Mouse (Mus musculus) MEL-GATA-1-ER (cell line): Measurements from ENCODE around the gene Csad.
"Not testable (repeated sequence)": the region's sequence is repeated elsewhere in the genome, so short reads cannot be mapped to it uniquely, and the experiment has no call there.

Experiments
- DNase-seq: peaks from one replicate; pipeline ENCODE4 v3.0.0-alpha.2; 2012; ENCODE audit warnings: low read depth; ENCODE audit errors: extremely low read depth

Gene Csad

GRCm38 (mm10) chr15:102165468-102166100 is 38.9 kb downstream of the Csad start:
- DNase-seq = no peak

DNA sequence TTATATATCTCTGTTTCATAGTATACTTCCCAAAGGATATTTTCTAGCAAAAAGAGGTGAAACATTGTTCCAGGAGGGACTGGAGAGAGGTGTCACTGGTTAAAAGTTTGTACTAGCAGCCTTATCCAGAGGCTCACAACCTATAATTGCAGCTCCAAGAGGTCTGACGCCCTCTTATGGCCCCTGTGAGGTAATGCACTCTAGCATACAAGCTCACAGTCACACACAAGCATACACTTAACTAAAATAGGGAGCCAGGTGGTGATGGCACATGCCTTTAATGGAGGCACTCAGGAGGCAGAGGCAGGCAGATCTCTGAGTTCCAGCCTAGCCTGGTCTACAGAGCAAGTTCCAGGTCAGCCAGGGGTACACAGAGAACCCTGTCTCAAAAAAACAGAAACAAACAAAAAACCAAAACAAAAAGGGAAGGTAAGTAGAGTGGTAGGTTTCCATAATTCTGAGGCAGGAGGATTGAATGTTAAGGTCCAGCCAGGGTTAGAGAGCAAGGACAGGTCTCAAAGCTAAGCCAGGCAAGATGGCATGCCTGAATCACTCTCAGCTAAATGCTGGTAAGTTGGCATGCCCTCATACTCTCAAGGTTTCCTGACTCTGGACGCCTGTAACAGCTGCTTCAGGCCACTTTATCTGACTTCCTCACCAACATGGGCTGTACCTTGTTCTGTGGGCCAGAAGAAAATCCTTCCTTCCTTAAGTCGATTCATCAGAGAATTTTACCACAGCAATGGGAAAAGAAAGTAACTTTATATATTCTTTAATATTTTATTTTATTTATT is 40.4 kb downstream of the Csad start:
- DNase-seq = no peak

DNA sequence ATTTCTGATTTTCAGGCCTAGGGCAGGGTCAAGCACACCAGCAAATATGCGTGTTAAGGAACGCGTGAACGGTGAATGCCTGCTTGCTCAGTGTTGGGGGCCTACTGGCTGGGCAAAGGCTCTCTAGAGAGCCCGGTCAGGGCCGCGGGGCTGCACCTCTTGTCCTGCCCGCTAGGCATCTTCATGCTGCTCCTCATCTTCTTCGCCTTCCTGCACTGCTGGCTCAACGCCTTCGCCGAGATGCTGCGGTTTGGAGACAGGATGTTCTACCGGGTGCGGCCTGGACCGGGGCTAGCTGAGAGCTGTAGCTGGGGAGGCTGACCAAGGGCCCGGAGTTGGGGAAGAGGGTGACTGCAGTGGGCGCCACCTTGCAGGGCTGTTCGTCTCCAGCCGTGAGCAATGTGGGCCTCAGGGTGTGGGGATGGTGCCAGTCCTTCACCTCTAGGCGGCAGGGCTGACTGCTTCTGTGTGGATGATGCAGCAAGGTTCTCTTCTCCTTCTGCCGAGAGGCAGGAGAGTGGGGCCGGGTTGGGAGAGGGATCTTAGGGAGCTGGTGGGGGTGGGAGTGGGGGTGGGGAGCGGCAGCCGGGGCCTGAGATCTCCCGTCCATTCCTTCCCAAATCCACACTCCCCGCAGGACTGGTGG is 44.0 kb downstream of the Csad start:
- DNase-seq = no peak

DNA sequence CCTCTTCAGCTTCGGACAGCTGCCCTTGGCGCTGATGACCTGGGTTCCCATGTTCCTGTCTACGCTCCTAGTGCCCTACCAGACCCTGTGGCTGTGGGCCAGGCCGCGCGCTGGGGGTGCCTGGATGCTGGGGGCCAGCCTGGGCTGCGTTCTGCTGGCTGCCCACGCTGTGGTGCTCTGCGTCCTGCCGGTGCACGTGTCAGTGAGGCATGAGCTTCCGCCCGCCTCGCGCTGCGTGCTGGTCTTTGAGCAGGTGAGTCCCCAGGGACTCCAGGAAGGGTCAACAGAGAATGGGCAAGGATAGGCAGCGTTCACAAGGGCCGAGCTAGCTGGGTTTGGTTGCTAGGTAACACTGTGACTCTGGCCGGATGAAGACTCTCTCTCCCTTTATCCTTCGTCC is 47.7 kb downstream of the Csad start:
- DNase-seq = no peak

DNA sequence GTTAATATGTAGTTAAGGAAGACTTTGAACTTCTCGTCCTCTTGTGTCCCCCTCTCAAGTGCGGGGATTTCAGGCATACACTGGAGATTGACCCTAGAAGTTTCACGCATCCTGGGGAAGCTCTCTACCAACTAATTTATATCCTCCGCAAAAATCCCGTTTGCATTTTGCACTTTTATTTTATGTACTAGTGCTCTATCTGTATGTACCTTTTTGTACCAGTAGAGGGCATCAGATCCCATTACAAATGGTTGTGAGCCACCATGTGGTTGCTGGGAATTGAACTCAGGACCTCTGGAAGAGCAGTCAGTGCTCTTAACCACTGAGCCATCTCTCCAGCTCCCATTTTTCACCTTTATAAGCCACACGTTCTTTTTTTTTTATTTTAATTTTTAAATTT is 49.5 kb downstream of the Csad start:
- DNase-seq = not testable (repeated sequence)

GRCm38 (mm10) chr15:102152646-102153045 is 51.9 kb downstream of the Csad start:
- DNase-seq = no peak

GRCm38 (mm10) chr15:102150301-102151135 is 54.0 kb downstream of the Csad start, which contains the start of gene Soat2:
Gene Soat2 (plus strand): TSS chr15:102150526.
- DNase-seq = peak; percentile 89

DNA sequence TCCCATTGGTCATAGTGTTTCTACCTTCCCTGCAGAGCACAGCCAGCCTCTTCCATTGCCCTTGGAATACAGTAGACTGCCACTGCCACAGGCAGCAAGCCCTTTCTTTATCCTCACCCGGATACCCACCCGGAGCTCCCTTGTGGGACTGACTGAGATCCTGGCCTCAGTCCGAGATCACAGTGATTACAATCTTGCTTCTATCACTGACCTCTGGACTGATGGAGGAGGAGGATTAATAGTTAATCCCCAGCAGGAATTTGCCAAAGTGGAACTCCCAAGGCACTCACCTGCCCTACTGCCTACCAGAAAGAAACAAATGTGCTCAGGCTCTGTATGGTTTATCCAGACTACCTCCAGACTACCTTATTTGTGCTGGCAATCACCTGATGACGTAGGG is 55.0 kb downstream of the Csad start:
- DNase-seq = no peak

- no peak for DNase-seq
Measured at GRCm38 (mm10) chr15:102147674-102148402, 56.7 kb downstream of the Csad start.

DNA sequence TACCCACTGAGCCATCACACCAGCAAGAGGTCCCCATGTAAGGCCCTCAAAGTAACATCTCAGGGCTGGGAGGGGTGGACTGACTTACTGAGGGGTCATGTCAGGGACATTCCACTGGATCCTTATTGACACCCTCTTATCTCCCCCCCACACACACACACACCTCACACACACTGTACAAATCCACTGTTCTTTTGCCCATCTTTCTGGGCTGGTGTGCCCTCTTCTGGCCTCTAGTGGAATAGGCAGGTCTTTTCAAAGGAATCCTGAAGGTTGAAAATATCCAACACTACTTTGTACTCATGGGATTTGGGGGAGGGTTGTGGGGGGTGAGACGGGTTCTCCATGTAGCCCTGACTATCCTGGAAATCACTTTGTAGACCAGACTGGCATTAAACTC is 57.6 kb downstream of the Csad start:
- DNase-seq = peak; percentile 76

- DNase-seq = no peak
Measured at GRCm38 (mm10) chr15:102146089-102146488, 58.4 kb downstream of the Csad start.

DNA sequence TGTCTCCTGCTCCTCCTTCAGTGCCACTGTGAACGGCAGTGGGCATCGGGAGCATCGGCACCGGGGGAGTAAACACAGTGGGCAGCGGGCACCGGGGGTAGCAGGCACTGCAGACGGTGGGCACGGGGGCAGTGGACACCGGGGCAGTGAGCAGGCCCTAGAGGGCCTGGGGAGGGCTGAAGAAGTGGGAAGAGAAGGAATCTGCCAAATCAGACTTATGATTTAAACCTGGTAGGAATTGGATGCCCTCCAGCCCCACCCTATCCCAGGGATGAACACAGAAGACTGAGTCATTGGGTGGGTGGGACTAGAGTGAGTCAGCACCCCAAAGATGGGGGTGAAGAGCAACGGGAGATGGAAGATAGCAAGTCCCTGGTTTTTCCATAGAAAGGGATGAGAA is 59.2 kb downstream of the Csad start:
- no peak for DNase-seq

DNA sequence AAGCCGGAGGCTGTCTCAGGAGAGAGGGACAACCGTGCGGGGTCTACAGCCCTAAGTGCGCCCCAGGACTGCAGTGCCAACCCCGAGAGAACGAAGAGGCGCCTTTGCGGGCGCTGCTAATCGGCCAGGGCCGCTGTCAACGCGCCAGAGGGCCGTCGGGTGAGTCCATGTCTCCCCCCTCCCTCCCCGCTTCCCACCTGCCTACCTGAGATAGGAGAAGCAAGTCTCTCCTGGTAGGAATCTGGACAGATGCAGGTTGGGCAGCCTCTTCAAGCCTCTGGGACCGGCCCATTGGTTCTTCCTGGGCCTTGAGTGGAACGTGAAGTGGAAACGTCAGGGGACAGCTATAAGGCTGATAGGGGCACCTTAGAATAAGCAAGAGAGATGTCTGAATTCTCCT is 59.8 kb downstream of the Csad start:
- DNase-seq = no peak

DNA sequence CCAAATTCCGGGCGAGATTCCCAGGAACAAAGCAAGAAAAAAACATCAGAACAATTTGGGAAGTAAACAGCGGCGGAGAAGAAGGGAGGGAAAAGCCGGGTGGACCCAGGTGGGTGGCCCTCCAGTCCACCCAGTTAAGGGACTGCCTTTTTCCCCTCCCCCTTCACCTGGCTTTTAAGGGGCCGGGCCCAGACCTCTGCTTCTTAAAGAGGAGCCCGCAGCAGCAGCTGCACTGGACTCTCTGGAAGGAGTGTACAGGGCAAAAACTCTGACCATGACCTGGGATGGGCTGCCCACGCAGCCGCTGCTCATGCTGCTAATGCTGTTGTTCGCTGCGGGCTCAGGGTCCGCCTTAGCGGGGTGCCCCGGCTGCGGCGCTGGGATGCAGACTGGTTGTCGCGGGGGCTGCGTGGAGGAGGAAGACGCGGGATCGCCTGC is 60.2 kb downstream of the Csad start, which contains the start of gene Igfbp6:
Igfbp6 (plus strand) TSS at position 89 of the 438 bp plus-strand sequence.
- no peak for DNase-seq

GRCm38 (mm10) chr15:102142914-102143912 is 61.3 kb downstream of the Csad start:
- no peak for DNase-seq

DNA sequence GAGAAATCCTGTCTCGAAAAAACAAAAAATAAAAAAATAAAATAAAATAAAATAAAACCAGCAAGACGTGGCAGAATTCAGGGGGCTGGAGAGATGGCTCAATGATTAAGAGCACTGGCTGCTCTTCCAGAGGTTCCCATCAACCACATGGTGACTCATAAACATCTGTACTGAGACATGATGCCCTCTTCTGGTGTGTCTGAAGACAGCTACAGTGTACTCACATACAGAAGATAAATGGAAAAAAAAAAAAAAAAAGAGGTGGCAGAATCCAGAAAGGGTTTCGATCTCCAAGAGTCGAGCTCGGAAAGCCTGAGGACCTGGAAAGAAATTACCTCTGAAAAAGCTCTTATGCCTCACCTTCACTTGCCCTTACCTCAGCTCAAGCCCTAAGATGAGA is 63.4 kb downstream of the Csad start:
- DNase-seq = no peak

DNA sequence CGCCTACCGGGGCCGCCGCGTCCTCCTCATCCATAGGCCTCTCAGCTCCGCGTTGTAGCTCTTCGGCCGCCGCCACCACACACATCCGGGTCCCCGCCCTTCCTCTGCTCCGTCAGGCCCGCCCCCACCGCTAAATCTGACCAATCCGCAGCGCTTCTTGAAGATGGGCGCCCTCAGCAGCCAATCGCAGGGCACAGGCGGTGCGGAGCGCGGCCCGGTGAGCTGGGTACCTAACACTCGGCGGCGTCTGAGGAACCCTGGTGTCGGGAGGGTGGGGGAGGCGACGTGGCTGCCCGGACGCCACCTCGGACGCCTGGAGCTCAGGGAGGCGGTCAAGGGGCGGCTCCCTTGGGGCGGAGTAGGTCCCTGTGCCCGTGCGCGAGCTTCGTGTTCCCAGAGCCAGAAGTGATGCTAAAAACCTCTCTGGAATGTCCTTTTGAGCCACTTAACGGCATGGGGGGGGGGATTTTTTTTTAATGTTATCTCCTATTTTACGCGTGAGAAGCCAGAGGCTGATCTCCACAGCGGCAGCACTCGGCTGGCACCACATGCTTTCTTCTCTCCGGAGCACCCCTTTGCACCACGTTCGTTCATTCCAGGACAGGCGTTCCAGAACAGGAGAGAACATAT is 68.3 kb downstream of the Csad start, which contains the start of gene Spryd3:
Spryd3 (minus strand) TSS at position 106 of the 630 bp plus-strand sequence.
- peak; percentile 90 for DNase-seq

DNA sequence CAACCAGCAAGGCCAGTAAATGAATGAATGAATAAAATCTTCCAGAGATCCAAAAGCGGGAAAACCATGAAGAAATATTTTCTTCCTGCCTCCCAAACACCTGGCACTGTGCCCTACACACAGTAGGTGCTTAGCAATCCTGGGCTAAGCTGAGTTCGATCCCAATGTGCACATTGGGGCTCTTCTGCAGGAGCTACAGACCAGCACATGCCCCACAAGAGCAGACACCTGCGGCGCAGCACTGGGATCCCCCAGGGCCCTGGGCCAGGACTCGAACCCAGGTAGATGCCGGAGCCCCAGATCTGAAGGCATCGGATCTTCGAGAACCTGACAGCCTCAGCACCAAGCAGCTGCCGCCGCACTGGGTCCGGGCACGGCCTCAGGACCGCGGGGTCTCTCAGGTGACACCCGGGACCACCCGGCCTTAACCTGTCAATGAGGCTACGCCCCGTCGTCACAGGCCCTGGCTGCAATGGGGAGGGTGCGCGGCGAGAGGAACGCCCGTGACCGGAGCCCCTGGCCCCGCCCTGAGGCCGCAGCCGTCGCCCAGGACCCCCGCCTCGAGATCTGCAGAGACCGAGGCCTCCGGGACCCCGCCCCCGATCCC is 68.9 kb downstream of the Csad start:
- no peak for DNase-seq
